Mouse (Mus musculus) forebrain, embryonic 10.5 days (tissue): ENCODE measurements at regions not wholly inside any gene's neighbourhood (a gene's known extent, or its start where the extent isn't known, plus 50 kb on each side); places are given as distances from the start of the nearest gene placed in this dataset.
A peak's percentile ranks its signal among the peaks of the same experiment; 100 is the strongest.

Source experiments
- DNase-seq: peaks from one replicate; pipeline ENCODE4 v3.0.0-alpha.2; 2017; ENCODE audit warnings: low spot score; ENCODE audit errors: extremely low spot score
- H3K27ac ChIP-seq: fragments of 300-500 bp; sonication (generic); 2 replicates; pipeline ENCODE4 v1.5.1; 2016; ENCODE audit warnings: mild to moderate bottlenecking
- H3K27me3 ChIP-seq: fragments of 300-500 bp; sonication (generic); 2 replicates; pipeline ENCODE4 v1.6.1; 2016; ENCODE audit warnings: mild to moderate bottlenecking; ENCODE audit not compliant: poor library complexity, severe bottlenecking
- H3K36me3 ChIP-seq: fragments of 300-500 bp; sonication (generic); replicated peaks from 2 replicates; pipeline ENCODE4 v1.6.1; 2016; ENCODE audit warnings: mild to moderate bottlenecking, moderate library complexity
- H3K4me1 ChIP-seq: fragments of 300-500 bp; sonication (generic); 2 replicates; pipeline ENCODE4 v1.6.1; 2016
- H3K4me3 ChIP-seq: fragments of 300-500 bp; sonication (generic); 2 replicates; pipeline ENCODE4 v1.5.1; 2016; ENCODE audit warnings: mild to moderate bottlenecking, moderate library complexity
- H3K9me3 ChIP-seq: fragments of 300-500 bp; sonication (generic); 2 replicates; pipeline ENCODE4 v1.6.1; 2016; ENCODE audit warnings: mild to moderate bottlenecking, moderate library complexity
- WGBS: fragments of 180-500 bp; shearing (Covaris S2); methylation state at CpG from one replicate; pipeline ENCODE4 v1.1.7; 2016; 5-methylcytosine and 5-hydroxymethylcytosine counted together

DNA sequence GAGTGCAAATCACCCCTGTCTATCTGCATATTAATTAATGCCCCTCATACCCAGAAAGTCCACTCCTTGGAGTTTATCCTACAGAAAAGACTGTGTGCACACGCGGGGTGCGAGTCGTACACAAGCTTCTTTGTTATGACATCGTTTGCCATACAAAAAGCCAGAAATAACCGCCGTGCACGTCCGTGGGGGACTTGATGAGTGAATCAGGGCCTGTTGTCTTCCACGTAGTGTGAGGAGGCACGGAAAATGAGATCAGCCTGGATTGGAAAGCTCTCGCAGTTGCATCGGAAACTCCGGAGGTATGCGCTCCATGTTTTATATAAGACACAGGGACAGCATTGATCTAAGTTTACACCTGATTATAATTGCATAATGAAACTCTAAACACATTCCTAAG lies 120.3 kb downstream of the Etnk1 start:
- WGBS = 81% methylated on average over 15 of the region's 15 CpGs
- H3K27me3 ChIP-seq = no peaks in the 10 kb centered on the region
- H3K9me3 ChIP-seq = no peaks in the 10 kb centered on the region
- no peak overlapping the region for H3K4me3 ChIP-seq
- H3K36me3 ChIP-seq = no peaks in the 10 kb centered on the region
- DNase-seq = no peak
- no peak overlapping the region for H3K27ac ChIP-seq
- H3K4me1 ChIP-seq = peaks cover 14% of the 10 kb centered on the region

DNA sequence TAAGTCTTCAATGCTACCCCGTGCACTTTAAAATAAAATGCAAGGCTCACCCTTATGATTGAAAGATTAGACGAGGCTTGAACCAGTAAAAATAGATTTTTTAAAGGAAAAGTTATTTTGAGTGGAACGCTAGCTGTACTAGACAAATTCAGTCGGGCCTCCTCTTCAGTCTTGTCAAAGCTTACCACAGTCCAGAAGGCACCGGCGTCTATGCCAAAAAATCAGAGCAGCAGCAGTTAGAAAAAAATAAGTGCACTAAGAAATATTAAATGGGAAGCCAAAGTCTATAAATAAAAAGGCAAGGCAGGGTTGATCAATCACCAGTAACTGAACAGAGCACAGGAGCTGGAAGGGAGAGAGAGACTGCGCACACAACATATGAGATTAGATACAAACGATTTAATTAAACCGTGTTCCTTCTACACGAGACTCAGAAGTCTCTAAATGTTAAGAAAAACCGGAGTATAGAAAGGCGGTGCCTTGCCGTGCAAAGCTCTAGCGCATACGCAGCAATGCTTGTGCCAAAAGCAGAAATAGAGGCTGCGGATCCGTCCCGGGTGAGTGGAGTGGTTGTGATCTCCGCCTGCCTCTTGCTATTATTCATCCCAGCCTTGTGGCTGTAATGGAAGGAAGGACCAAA lies 121.6 kb downstream of the Etnk1 start:
- no peaks in the 10 kb centered on the region for H3K9me3 ChIP-seq
- H3K36me3 ChIP-seq = no peaks in the 10 kb centered on the region
- H3K4me1 ChIP-seq = peaks cover 14% of the 10 kb centered on the region
- no peak overlapping the region for H3K27ac ChIP-seq
- 93% methylated on average over 19 of the region's 19 CpGs for WGBS
- no peak for DNase-seq
- no peak overlapping the region for H3K4me3 ChIP-seq
- H3K27me3 ChIP-seq = no peaks in the 10 kb centered on the region

DNA sequence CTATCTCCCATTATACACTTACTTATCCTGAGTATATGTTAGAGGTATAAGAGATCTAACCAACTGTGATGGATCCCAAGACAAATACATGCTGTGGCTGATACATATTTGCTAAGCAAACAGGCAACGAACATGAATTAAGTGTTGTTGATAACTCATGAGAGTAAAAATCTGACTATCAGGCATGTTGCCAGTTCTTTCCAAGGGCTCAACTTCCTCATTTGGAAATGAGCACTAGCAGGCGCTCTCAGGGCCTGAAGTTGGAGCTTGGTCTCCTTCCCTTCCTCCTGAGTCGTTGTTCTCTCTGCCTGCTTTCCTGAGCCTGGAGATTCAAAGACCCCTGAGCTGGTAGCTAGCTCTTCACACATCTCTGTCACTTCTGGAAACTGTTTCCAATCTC lies 126.6 kb downstream of the Etnk1 start:
- Histone ChIP-seq H3K27me3 (no peaks in the 10 kb centered on the region), H3K36me3 (no peaks in the 10 kb centered on the region), H3K4me1 (peaks cover 13% of the 10 kb centered on the region), H3K9me3 (no peaks in the 10 kb centered on the region), H3K27ac (no peak overlapping the region), H3K4me3 (no peak overlapping the region)
- 83% methylated on average over 3 of the region's 3 CpGs for whole genome bisulfite sequencing
- no peak for DNase-seq

DNA sequence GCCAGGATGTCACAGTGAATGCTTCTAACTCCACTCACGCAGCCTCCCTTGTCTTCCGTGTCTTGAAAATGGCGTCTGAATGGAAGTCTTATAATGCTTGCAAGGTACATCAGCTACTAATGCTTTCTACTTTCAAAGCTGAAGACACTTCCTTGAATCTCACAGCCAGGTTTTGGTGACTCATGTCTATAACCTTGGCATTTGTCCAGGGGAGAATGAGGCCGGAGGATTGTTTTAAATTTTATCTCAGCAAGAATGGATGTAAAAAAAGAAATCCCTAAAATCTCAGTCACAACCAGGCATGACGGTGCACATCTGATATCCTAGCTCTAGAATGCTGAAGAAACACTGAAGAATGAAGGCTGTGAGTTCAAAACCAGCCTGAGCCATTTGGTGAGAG lies 131.4 kb downstream of the Etnk1 start:
- Histone ChIP-seq H3K9me3 (no peaks in the 10 kb centered on the region), H3K4me3 (no peak overlapping the region), H3K36me3 (no peaks in the 10 kb centered on the region), H3K27me3 (no peaks in the 10 kb centered on the region), H3K4me1 (peaks cover 7% of the 10 kb centered on the region; the same call in 1 of the 2 replicates), H3K27ac (no peak overlapping the region)
- 83% methylated on average over 5 of the region's 5 CpGs for WGBS
- no peak for DNase-seq

DNA sequence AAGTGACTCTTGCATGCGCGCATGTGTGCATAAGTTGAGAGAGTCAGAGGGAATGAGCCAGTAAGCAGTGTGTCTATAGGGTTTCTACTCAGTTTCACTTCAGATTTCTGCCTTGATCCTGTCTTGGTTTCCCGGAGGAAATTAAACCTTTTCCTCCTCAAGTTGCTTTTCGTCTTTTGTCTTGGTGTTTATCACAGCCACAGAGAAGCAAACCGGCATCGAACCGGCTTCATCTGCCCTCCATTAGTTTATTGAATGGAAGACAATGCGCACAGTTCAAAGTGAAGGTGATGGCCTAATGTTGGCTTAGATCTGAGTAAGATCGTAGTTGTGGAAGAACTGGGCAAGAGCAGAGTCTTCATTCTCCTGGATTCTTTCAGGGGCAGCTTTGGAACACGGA lies 134.4 kb downstream of the Etnk1 start:
- Histone ChIP-seq H3K27ac (no peak overlapping the region), H3K36me3 (no peaks in the 10 kb centered on the region), H3K4me3 (no peak overlapping the region), H3K27me3 (no peaks in the 10 kb centered on the region), H3K9me3 (no peaks in the 10 kb centered on the region), H3K4me1 (no peaks in the 10 kb centered on the region)
- WGBS = 94% methylated on average over 10 of the region's 10 CpGs
- DNase-seq = no peak

DNA sequence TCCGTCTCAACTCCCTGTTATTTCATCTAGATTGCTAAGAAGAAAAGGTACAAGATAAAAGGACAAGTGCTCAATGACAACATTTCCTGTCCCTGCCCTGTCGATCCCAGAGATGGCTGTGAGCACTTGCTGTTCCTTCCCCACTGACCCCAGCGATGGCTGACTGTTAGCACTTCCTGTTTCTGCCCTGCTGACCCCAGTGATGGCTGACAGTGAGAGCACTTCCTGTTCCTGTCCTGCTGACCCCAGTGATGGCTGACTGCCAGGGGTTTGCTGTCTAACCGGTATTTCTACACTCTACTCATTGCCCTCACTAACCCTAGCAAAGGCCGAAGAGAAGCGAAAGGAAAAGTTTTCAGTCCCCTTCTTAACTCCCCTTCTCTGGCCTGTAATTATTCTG lies 140.3 kb downstream of the Etnk1 start:
- no peaks in the 10 kb centered on the region for H3K27me3 ChIP-seq
- no peaks in the 10 kb centered on the region for H3K36me3 ChIP-seq
- H3K4me1 ChIP-seq = no peaks in the 10 kb centered on the region; the same call in 1 of the 2 replicates
- no peak overlapping the region for H3K27ac ChIP-seq
- 81% methylated on average over 6 of the region's 6 CpGs for WGBS
- H3K9me3 ChIP-seq = no peaks in the 10 kb centered on the region
- no peak overlapping the region for H3K4me3 ChIP-seq
- DNase-seq = no peak

DNA sequence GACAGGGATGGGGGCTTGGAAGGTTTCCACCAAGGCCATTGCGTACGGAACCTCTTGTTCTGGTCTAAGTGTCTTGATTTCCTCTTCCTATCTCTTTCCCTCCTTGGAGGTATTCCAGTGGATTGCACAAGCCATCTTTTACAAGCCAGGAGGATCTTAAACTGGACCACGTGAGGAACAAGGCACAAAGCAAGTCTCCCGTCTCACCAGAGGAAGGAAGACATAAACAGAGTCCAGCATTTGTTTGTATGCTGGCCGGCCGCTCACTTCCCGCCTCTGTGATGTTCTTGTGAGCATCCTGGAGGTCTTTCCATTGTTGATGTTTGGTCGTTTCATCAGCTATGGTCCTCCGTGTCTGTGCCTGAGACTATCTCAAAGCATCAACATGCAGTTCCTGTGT lies 148.8 kb downstream of the Etnk1 start:
- no peaks in the 10 kb centered on the region for H3K9me3 ChIP-seq
- H3K4me3 ChIP-seq = no peak overlapping the region
- H3K4me1 ChIP-seq = peaks cover 3% of the 10 kb centered on the region; the same call in 1 of the 2 replicates
- DNase-seq = no peak
- H3K27me3 ChIP-seq = no peaks in the 10 kb centered on the region
- no peak overlapping the region for H3K27ac ChIP-seq
- H3K36me3 ChIP-seq = no peaks in the 10 kb centered on the region
- 89% methylated on average over 9 of the region's 9 CpGs for WGBS

DNA sequence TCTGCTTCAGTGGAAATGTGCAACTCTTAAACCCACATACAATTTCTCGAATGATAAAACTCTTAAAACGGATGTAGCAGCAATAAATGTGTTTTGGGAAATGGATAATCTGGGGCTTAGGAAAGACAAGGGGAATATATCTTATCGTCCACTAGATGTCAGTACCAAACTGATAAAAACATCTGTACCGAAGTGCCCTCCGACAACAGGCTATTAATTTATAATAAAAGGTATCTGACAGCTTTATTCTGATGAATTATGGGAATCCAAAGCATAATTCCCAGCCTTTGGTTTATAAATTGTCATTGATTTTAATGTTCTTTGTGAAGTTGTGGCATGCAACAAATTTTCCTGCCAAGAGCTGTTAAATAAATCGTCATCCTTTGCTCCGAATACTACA lies 153.4 kb downstream of the Etnk1 start:
- peaks cover 19% of the 10 kb centered on the region for H3K4me1 ChIP-seq
- H3K4me3 ChIP-seq = no peak overlapping the region
- no peak overlapping the region for H3K27ac ChIP-seq
- WGBS = 64% methylated on average over 7 of the region's 7 CpGs
- DNase-seq = no peak
- H3K9me3 ChIP-seq = no peaks in the 10 kb centered on the region
- 0 out of 2 replicates have a peak, but pooled peaks cover 7% of the 10 kb centered on the region for H3K27me3 ChIP-seq
- H3K36me3 ChIP-seq = no peaks in the 10 kb centered on the region

DNA sequence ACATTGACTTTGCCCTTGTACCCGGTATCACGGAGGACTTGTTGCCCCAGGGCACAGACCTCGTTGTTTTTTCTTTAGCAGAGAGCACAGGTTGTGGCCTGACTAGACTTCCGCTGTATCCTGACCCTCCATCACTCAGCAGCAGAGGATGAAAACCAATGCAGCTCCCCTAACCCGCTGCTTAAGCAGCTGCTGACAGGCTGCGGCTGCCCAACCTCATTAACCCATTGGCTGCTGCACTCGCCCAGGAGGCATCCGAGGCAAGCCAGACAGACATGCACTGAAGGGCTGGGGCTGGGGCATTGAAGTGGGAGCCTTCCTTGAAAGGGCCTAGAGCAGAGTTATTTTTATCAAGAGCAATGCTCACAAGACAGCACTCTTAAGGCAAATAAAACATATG lies 157.6 kb downstream of the Etnk1 start:
- peaks cover 19% of the 10 kb centered on the region for H3K4me1 ChIP-seq
- no peak overlapping the region for H3K4me3 ChIP-seq
- no peaks in the 10 kb centered on the region for H3K9me3 ChIP-seq
- H3K27me3 ChIP-seq = 0 out of 2 replicates have a peak, but pooled peaks cover 7% of the 10 kb centered on the region
- 9% methylated on average over 8 of the region's 8 CpGs for WGBS
- peak; percentile 48 for DNase-seq
- H3K36me3 ChIP-seq = no peaks in the 10 kb centered on the region
- H3K27ac ChIP-seq = no peak overlapping the region

DNA sequence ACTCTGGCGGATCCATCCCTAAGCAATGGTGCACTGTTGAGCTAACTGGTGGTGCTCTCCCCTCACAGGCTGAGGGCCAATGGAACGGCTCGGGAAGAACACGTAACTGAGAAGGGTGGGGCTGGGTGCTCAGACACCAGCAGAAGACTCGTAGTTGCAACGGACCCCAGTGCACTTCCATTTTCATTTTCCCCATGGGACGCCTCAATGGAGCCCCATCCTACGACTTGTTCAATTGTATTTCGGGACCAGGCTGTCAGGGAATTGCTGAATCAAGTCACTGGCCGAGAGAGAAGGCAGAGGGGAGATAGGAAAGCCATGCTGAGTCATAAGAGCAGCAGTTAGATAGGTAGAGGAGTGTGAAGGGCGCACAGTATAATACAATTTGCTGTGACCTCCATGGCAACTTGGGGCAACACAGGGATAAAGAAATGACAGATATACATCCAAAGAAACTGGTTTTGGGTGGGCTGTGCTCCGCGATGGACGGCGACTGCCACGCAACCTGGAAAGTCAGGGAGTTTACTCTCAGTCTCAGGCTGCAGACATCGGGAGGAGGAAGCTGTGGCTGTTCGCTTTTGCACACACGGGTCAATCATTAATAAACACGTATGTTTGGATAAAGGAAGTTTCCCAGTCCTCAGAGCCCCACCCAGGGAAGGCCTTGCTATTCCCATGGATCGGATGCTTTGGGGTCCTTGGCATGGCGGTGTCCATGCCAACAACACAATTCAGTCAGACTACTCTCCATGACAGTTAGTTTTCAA lies 160.1 kb downstream of the Etnk1 start:
- DNase-seq = no peak
- no peaks in the 10 kb centered on the region for H3K9me3 ChIP-seq
- H3K36me3 ChIP-seq = no peaks in the 10 kb centered on the region
- H3K27me3 ChIP-seq = 0 out of 2 replicates have a peak, but pooled peaks cover 7% of the 10 kb centered on the region
- peaks cover 9% of the 10 kb centered on the region for H3K4me1 ChIP-seq
- H3K4me3 ChIP-seq = no peak overlapping the region
- H3K27ac ChIP-seq = no peak overlapping the region
- WGBS = 89% methylated on average over 22 of the region's 22 CpGs

DNA sequence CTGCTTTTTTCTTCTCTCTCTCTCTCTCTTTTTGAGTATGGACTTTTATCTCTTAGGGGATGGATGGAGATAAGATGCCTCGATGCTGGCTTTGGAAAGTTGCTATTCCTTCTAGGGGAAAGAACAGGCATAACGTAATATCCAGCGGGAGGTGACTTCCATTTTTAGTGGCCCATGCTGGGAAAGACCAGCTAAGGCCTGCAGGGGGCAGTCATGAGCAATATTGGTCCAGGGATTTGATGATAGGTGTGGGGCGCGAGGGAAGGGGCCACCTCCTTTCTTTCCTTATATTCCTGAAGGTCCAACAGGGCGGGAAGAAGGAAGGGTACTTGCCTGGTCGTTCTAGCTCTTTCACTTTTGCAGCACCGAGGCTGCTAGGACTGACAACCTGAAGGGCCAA lies 160.8 kb downstream of the Etnk1 start:
- Histone ChIP-seq H3K36me3 (no peaks in the 10 kb centered on the region), H3K4me1 (peaks cover 9% of the 10 kb centered on the region), H3K4me3 (no peak overlapping the region), H3K27me3 (0 out of 2 replicates have a peak, but pooled peaks cover 5% of the 10 kb centered on the region), H3K9me3 (no peaks in the 10 kb centered on the region), H3K27ac (no peak overlapping the region)
- no peak for DNase-seq
- 90% methylated on average over 8 of the region's 8 CpGs for WGBS

DNA sequence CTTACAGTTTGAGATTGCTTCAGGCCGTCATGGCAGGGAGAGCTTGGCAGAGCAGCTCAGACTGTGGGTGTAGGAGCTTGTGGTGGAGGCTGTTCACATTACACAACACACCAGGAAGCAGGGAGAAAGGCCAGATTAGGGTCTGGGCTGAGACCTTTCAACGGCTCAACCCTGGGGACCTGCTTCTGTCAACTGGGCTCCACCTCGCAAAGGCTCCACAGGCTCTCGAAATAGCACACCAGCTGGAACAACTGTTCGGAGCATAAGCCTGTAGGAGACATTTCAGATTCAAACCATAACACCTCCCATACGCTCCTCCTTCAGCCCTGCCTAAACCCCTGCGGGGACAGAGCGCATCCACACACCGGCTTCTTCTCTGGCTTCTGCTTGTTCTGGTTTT lies 161.2 kb downstream of the Etnk1 start:
- Histone ChIP-seq H3K27ac (no peak overlapping the region), H3K9me3 (no peaks in the 10 kb centered on the region), H3K4me1 (peaks cover 9% of the 10 kb centered on the region), H3K27me3 (0 out of 2 replicates have a peak, but pooled peaks cover 1% of the 10 kb centered on the region), H3K36me3 (no peaks in the 10 kb centered on the region), H3K4me3 (no peak overlapping the region)
- no peak for DNase-seq
- WGBS = 92% methylated on average over 9 of the region's 9 CpGs

DNA sequence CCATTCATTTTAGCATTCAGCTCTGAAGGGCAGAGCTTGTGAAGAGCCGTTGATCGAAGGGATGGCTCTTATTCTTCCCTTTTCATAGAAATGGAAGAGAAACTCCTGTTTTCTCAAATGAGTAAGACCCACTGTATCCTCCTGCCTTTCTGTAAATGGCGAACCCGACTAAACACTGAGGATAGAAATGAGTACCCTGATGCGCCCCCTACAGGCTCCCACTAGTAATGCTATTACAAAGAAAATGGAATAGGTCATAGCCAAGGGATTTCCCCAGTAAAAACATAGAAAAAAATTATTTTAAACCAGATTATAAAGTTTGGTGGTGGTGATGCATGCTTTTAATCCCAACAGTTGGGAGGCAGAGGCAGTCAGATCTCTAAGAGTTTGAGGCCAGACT lies 162.1 kb downstream of the Etnk1 start:
- DNase-seq = no peak
- Histone ChIP-seq H3K4me3 (no peak overlapping the region), H3K27me3 (no peaks in the 10 kb centered on the region), H3K4me1 (peaks cover 9% of the 10 kb centered on the region), H3K27ac (no peak overlapping the region), H3K36me3 (no peaks in the 10 kb centered on the region), H3K9me3 (no peaks in the 10 kb centered on the region)
- 80% methylated on average over 5 of the region's 5 CpGs for WGBS
